Mouse (Mus musculus) spleen, adult 2 months (tissue): ENCODE measurements around the gene Rad51b.

ENCODE experiments used
- CTCF ChIP-seq: fragments of 200-500 bp; IDR thresholded peaks from 2 replicates; pipeline ENCODE4 v1.5.1; 2011; ENCODE audit warnings: mild to moderate bottlenecking, inconsistent platforms; ENCODE audit not compliant: insufficient read depth, insufficient read length, insufficient replicate concordance; ENCODE audit errors: extremely low read depth
- POLR2A ChIP-seq: fragments of 200-500 bp; IDR thresholded peaks from 2 replicates; pipeline ENCODE4 v1.6.1; 2011; ENCODE audit warnings: low read depth, low read length, inconsistent platforms

- TF ChIP-seq POLR2A (no peak), CTCF (no peak)
Measured at GRCm38 (mm10) chr12:79803670-79804069, 506.6 kb downstream of the Rad51b start.
